Mouse (Mus musculus) olfactory bulb, adult 2 months (tissue): Measurements from ENCODE around the gene Shq1.

Experiments used
- CTCF ChIP-seq: fragments of 200-500 bp; IDR thresholded peaks from 2 replicates; pipeline ENCODE4 v1.5.1; 2012; ENCODE audit warnings: low read depth, mild to moderate bottlenecking, low read length, moderate library complexity; ENCODE audit not compliant: insufficient read depth
- POLR2A ChIP-seq: fragments of 200-500 bp; IDR thresholded peaks from 2 replicates; pipeline ENCODE4 v1.6.1; 2012; ENCODE audit warnings: mild to moderate bottlenecking, low read depth, low read length, moderate library complexity; ENCODE audit not compliant: insufficient read depth

DNA sequence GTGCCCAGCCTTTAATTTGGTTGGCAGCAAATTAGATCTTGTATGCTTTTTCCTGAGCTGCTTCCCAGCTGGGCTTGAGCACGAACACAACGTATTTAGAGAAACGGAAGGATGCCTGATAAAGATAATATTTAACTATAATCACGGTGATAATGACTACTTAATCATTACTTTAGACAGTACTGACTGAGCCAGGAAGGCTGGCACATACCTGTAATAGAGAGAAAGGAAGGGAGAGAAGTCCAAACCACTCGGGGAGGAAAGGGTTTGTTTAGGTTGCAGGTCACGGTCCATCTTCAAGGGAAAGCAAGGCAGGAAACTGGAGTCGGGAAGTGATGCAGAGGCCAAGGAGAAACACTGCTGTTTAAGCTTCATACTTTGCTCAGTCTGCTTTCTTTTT lies 45.2 kb upstream of the Shq1 start:
- TF ChIP-seq POLR2A, result no peak
- no peak for TF ChIP-seq CTCF
